Mouse (Mus musculus): ENCODE data around the gene Gbp9. TPM values are rescaled to one million over a fixed set of nuclear protein-coding genes. Genes with fewer than 3 reads are reported as not detected.
"Not testable (repeated sequence)": the region's sequence is repeated elsewhere in the genome, so short reads cannot be mapped to it uniquely, and the experiment has no call there.

Gene Gbp9
- 10 to 100 TPM in 1 of 2 experiments, 1 to 10 TPM in 1; 7.5 to 11.6 TPM for total RNA-seq (2021)
- long read RNA-seq, experiment 1, full-length matches to known transcripts: 1 of 5 reads
- long read RNA-seq, experiment 1, partial matches to known transcripts: 1 of 5 reads
- long read RNA-seq, experiment 1, other reads (novel, unspliced or antisense): 3 of 5 reads
- long read RNA-seq, experiment 2, full-length matches to known transcripts: 5 of 6 reads
- long read RNA-seq, experiment 2, partial matches to known transcripts: 0 of 6 reads
- long read RNA-seq, experiment 2, other reads (novel, unspliced or antisense): 1 of 6 reads

DNA sequence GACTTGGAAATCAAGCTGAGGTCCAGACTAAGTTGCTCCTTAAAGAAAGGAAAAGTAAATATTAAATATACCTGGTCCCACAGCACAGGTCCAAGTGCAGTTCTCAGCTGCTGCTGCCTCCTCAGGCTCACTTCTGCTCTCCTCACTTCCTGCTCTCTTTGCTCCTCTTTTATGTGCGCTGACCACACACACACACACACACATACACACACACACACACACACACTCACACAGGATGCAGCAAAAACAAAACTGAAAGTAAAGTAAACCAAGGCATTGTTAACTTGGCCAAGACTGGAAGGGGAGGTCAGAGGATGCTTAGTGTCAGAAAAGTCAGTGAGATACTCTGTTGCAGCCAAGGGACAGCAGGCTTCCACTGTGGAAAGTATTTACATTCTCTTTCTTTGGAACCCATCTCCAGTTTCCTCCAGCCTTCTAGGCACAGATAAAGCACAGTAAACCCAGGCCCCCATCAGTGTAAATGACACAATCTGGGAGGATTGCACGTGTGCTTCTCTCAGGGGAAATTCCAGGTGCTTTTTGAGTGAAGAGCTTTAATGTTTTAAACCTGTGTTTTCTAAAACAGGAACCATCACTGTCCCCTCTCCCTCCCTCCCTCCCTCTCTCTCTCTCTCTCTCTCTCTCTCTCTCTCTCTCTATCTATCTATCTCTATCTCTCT, at the start of gene Gbp9, which contains the start of the genes Gbp8 and Gbp4:
Gene Gbp9, minus strand, starts transcription at position 131 of the 680 bp plus-strand sequence.
Gene Gbp8, minus strand, starts transcription at position 132 of the 680 bp plus-strand sequence.
Gene Gbp4, minus strand, starts transcription at position 178 of the 680 bp plus-strand sequence.
- peak; percentile 22 for DNase-seq

DNA sequence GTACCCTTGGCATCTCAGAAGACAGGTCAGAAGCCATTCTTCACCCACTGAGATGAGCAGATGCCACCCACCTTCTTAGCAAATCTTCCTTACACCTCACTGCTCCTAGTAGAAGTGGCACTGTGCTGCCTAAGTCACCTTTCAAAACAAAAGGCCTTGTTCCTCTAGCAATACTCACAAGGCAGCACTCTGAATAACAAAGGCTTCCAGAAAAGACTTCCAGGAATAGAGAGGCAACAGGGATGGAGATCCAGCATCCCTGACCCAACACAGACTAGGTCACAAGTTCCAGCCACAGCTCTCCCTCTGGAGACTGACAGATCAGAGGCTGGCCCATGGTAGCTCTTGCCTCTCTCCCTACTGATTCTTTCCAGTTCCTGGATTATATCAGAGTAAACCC, 42.1 kb upstream of the Gbp9 start:
- DNase-seq: no peak

DNA sequence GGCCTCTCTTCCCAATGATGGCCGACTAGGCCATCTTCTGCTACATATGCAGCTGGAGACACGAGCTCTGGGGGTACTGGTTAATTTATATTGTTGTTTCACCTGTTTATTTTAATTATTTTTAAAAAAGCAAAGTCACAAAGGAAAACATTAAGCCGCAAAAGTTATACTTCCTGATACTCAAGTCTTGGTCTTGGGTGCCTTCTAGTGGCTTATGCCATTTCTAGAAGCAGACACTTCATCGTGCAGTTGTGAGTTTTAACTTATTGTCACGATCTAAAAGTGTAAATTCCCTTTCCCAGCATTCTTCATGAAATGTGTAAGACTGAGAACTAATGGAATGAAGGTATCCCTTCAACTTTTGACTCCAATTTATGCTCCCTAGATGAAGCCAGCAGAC, 17.2 kb upstream of the Gbp9 start:
- DNase-seq: no peak

DNA sequence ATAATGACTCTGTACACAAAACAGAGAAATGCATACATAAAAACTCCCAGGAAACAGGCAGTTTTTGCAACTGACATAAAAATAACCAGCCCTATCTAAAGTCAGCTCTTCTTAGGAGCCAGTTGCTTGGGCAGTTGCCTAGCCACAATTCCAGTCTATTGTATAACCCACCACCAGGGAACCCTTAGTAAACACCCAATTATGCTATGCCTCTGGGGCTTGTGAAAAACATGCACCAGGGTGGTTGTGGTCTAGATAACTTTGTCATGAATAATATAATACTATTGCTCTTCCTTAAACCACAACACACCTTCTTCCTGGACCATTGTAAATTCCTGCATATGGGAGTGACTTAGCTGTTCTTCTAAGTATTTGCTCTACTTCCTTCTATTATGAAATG, 14.7 kb upstream of the Gbp9 start:
- no peak for DNase-seq

DNA sequence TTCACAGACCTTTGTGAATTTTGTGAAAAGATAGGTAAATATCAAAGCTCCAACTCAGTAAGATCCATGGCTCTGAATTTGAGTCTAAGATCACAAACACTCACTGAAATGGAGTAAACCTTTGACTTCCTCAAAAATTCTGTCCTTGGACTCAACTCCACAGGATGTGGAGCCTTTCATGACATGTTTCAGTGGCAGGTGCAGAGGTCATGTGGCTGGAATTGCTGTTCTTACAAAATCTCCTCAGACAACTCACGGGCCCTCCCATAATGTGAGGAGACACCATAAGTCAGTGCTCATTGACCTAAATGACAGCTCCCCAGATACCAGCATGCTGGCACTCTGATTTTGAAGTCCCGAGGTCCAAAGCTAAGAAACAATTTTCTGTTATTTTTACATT, 8.7 kb upstream of the Gbp9 start:
- DNase-seq: not testable (repeated sequence)

DNA sequence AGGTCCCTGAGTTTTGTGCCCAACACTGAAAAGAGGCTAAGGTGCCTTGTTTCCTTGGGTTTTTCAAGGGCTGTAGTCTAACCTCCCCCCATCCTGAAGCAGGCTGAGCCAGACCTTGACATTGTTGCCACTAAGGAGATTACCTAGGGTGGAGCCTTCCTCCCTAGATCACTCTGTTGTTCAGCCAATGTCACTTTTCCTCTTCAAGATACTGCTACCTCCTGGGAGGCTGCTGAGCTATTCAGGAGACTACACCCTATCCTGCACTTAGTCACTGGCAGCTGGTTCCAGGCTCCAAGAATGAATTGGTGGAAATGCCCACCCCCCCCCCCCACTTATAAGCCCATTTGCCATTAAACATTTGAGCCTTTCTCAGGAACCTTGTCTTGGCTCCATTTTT, 7.1 kb upstream of the Gbp9 start:
- DNase-seq: no peak

DNA sequence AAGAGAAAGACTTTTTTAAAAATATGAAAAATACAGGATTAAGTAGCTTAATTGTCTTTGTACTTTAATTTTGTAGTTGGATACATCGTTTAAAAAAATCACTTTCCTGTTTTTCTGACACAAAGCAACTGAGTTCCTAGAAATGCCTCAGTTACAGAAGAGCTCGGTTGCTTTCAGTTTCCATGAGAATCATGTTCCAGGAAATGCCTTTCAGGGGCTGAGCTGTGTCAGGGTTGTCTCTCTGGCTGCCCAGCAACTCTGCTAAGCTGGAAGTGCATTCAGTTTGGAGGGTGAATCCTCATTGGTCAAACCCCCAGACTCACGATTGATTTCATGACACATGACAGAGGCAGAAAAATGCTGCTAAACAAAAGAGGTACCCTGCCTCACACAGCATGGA, 6.4 kb upstream of the Gbp9 start:
- DNase-seq: peak; percentile 15

DNA sequence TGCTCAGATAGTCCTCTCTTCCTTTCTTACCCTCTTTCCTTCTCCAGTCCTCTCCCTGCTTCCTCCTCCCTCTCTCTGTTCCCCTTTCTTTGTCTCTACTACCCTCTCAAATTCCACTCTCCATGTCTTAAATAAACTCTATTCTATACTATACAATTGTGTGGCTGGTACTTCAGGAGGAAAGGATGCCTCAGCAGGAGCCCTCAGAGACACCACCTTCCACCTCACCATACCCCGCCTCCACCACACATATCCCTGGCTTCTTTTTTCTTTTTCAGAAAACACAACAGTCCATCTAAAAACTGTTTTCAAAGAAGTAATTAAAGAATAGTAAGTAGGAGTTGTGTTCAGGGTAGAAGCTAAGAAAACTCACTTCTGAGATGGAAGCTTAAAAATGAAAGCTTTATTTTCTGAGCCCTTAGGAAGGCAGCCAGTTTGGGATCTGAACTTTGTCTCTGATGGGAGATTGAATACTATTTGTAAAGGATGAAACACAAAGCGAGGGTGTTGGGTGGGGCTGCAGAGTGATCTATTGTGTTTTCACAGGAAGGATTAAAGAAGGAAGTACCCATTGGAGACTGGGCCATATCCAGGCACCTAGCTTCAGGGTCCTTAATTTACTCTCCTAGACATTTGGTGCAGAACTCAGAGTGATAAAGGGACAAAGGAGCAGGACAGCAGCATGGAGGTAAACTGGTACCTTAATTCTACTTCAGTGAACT, 911 bp upstream of the Gbp9 start:
- not testable (repeated sequence) for DNase-seq

DNA sequence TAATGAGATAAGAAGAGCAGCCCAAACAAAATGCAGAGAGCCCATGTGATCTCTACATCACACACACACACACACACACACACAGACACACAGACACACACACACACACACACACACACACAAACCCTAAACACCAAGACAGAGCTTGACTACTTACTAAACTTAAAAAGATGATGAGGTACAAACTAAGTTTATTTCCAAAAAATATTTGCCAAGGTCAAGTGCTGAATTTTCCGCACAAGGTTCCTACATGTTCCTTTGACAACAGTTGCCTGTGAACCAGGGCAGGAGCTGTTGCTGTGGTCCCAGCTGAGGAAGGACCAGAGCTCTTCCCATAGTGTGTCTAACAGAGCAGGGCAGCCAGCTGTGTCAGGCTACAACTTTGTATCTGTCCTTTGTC, 433 bp downstream of the Gbp9 start:
- no peak for DNase-seq

DNA sequence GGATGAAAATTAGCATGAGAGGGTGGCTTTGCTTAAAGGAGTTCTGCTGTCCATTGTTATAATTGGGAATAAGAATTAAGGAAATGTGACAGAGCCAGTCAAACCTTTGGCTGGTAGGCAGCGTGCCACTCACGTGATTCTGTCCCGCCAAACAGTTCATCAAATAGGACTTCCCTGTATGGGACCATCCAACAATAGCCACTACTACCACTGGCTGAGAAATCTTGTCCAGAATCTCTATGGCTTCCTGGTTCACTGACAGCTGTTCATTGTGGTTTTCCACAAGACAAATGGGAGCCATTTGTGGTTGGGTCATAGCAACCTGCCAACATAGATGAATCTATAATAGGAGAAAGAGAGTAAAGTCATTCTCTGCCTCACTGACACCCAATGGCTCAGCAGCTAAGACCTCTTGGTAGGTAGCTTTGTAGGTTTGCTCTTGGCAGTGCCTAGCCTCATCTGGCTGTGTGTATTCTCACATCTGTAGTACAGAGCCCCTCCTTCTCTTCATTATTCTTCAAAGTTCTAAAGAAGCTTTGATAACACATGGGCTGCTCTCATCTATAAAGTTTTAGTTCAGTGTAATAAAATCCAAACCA, 2.5 kb downstream of the Gbp9 start:
- DNase-seq: not testable (repeated sequence)

DNA sequence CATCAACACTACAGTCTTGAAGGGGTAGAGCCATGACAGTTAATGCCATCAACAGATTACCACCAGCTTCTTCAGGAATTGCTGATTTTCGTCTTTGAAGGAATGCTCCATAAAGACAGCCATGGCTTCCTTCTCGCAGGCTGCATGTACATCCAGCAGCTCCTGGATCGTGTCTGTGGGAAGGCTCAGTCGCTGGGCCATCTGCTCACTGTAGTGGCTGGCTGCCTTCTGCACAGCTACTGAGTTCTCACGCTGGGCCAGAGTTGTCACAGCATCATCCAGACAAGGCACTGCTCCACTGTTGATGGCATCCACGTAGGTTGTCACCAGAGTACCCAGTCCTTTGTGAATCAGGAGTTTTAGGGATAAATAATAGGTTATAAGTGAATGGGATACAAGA, 17.6 kb downstream of the Gbp9 start:
- DNase-seq: not testable (repeated sequence)

DNA sequence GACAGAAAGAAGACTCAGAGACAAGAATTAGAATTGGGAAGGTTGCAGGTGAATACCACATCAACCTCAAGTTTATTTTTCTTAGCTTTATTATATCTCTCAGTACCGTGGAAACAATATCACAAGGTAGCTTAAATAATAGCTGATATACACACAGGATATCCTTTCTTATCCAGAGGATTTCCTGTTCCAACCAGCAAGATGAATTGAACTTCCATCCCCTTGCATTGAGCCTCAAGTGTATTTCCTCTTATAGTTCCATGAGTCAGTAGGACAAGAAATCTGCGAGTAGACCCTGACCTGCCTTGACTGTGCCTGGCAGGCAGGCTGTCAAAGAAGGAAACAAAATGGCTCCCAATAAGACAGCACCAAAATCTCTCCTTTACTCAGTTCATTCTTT, 23.6 kb downstream of the Gbp9 start:
- DNase-seq: no peak

DNA sequence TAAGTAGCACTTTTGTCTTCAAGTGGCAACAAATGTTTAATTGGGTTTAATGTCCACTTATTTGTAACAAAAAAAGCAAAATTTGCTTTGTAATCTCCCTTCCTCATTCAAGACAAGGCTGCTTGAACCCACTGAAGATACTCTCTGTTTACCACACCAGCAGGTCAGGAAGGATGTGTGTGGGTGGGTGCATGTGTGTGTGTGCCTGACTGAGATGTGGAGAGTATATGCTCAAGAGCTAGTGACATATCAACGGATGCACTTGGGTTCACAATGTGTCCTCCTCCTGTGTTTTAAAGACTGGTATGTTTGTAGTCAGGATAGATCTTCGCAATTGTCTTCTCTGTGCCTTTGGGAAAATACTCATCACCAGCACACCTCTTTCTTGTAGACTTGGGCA, 24.6 kb downstream of the Gbp9 start:
- DNase-seq: no peak

DNA sequence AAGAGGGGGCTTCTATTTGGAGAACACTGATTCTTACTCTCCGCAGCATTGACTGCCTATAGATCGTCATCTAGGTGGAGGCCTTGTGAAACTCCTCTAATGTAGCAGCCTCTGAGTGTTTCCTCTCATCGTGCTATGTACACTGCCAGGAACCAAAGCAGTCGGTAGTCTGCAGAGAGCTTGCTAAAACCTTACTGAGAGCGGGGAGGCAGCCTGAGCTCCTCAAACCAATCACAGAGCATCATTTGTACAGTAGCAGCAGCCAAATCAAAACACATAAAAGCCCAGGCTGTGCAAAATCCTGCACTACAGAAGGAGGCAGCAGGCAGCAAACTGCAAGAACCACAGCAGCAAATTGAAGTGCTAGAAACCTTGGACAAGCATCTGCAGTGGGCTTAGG, 25.7 kb downstream of the Gbp9 start:
- no peak for DNase-seq

DNA sequence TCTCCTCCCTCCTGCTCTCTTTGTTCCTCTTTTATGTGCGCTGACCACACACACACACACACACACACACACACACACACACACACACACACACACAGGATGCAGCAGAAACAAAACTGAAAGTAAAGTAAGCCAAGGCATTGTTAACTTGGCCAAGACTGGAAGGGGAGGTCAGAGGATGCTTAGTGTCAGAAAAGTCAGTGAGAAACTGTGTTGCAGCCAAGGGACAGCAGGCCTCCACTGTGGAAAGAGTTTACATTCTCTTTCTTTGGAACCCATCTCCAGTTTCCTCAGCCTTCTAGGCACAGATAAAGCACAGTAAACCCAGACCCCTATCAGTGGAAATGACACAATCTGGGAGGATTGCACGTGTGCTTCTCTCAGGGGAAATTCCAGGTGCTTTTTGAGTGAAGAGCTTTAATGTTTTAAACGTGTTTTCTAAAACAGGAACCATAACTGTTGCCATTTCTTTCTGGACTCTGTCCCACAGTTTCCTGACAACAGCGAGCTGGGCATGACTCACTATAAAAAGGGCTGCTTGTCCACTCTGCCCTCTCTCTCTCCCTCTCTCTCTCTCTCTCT, 29.0 kb downstream of the Gbp9 start:
- peak; percentile 69 for DNase-seq

DNA sequence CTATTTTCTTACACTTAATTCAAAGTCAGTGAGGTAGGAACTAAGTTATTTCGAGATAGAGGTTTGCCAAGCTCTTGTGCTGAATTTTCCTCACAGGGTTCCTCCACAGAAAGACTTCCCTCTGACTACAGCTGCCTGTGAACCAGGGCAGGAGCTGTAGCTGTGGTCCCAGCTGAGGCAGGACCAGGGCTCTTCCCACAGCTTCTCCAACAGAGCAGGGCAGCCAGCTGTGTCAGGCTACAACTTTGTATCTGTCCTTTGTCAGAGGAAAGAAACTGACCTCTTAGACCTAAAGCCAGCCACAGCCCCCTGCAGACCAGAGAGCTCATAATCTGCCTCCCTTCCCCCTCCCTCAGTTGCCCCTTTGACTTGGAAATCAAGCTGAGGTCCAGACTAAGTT, 29.6 kb downstream of the Gbp9 start:
- DNase-seq: peak; percentile 7

DNA sequence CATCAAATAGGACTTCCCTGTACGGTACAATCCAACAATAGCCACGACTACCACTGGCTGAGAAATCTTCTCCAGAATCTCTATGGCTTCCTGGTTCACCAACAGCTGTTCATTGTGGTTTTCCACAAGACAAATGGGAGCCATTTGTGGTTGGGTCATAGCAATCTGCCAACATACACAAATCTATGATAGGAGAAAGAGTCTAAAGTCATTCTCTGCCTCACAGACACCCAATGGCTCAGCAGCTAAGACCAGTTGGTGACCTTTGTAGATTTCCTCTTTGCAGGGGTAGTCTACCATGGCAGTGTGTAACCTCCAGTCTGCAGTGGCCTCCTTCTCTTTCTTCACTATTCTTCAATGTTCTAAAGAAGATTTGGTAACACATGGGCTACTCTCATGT, 33.6 kb downstream of the Gbp9 start:
- not testable (repeated sequence) for DNase-seq

DNA sequence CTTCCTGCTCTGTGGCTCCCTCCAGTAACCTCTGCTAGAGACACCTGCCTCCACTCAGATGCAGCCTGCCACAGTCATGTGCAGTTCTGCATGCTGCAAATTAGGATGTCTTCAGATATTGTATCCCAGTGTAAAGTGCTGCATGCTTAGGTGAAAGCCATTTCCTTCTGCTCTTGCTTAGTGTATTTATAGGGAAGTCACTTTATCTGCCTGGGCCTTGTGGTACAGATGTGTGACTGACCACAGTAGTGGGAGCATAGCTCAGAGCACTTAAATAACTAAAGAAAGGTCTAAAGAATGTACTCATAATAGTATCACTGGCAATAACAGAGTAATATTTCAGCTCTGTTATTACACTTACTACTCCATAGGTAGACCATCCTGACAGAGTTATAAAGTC, 57.4 kb downstream of the Gbp9 start:
- DNase-seq: no peak

DNA sequence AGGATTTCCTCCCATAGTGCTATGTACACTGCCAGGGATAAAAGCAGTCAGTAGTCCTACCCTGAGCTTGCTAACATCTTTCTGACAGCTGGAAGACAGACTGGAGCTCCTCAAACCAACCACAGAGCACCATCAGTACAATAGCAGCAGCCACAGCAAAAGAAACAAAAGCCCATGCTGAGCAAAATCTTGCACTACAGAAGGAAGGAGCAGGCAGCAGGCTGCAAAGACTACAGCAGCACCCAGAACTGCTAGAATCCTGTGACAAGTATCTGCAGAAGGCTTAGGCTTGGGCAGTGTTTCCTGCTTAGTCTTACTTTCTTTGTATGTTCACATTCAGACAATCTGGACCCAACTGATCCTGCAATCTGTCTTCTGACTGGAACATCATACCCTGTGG, 71.0 kb downstream of the Gbp9 start:
- not testable (repeated sequence) for DNase-seq

DNA sequence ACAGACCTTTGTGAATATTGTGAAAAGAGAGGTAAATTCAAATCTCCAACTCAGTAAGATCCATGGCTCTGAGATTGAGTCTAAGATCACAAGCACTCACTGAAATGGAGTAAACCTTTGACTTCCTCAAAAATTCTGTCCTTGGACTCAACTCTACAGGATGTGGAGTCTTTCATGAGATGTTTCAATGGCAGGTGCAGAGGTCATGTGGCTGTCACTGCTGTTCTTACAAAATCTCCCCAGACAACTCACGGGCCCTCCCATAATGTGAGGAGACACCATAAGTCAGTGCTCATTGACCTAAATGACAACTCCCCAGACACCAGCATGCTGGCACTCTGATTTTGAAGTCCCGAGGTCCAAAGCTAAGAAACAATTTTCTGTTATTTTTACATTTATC, 74.9 kb downstream of the Gbp9 start:
- not testable (repeated sequence) for DNase-seq

DNA sequence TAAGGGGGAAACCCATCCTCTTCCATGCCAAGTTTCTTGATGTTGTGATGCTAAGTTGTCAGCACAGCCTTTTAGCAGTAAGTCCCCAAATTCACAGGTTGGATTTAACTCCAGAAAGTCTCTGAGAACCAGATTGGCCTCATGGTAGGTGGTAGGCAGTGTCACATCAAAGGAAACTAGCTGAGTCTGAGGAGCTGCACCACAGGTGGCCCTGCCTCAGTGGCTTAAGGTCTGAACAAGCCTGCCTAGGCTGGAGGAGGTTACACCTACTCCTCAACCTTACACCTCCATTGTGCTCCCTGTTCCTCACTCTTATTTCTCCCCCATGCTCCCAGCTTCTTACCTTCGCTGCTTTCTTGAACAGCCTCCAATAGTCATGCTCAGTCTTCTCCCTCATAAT, 76.0 kb downstream of the Gbp9 start:
- DNase-seq: no peak

DNA sequence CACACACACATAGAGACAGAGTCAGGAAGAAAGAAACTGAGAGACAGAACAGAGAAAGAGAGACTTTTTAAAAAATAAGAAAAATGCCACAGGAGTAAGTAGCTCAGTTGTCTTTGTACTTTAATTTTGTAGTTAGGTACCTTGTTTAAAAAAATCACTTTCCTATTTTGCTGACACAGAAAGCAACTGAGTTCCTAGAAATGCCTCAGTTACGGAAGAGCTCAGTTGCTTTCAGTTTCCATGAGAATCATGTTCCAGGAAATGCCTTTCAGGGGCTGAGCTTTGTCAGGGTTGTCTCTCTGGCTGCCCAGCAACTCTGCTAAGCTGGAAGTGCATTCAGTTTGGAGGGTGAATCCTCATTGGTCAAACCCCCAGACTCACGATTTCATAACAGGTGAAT, 76.9 kb downstream of the Gbp9 start:
- DNase-seq: not testable (repeated sequence)

Measured in adrenal gland, postnatal 10 days (tissue).